Mouse (Mus musculus) gastrocnemius, adult 18-20 months (tissue): Measurements from ENCODE around the gene Fam78a. TPM values are rescaled to one million over a fixed set of nuclear protein-coding genes. Genes with fewer than 3 reads are reported as not detected.

Source experiments
- DNase-seq: peaks from one replicate; pipeline ENCODE4 v3.0.0; 2021; ENCODE audit warnings: low spot score
- long read RNA-seq, 2 experiments: library from polyadenylated mRNA; stranded (forward); transcript quantifications; one replicate each; pipeline ENCODE4 v2.0.0; 2021
- total RNA-seq, 2 experiments: library from RNA; stranded (reverse); gene quantifications; 2 replicates each; pipeline ENCODE4 v1.2.3; 2021

Fam78a gene
- 10 to 100 TPM; 12.5 to 21.2 TPM for total RNA-seq
- long read RNA-seq, experiment 1, full-length matches to known transcripts, result 2 of 17 reads
- long read RNA-seq, experiment 1, partial matches to known transcripts, result 8 of 17 reads
- long read RNA-seq, experiment 1, other reads (novel, unspliced or antisense), result 7 of 17 reads
- long read RNA-seq, experiment 2, full-length matches to known transcripts, result 3 of 14 reads
- long read RNA-seq, experiment 2, partial matches to known transcripts, result 10 of 14 reads
- long read RNA-seq, experiment 2, other reads (novel, unspliced or antisense), result 1 of 14 reads

- DNase-seq, result no peak
These were observed at the start of gene Fam78a for GRCm38 (mm10) chr2:32084111-32084871. Gene Fam78a, minus strand, starts transcription at chr2:32084857.

GRCm38 (mm10) chr2:32134039-32134438 lies 49.4 kb upstream of the Fam78a start:
- DNase-seq, result peak; percentile 91

GRCm38 (mm10) chr2:32132567-32132992 lies 47.9 kb upstream of the Fam78a start:
- DNase-seq, result peak; percentile 83

- no peak for DNase-seq
These were observed 47.4 kb upstream of the Fam78a start for GRCm38 (mm10) chr2:32131866-32132566.

- no peak for DNase-seq
These were observed 46.7 kb upstream of the Fam78a start for GRCm38 (mm10) chr2:32131205-32131834.

GRCm38 (mm10) chr2:32130435-32130834 lies 45.8 kb upstream of the Fam78a start:
- DNase-seq, result peak; percentile 81

GRCm38 (mm10) chr2:32129383-32130074 lies 44.9 kb upstream of the Fam78a start:
- peak; percentile 92 for DNase-seq

GRCm38 (mm10) chr2:32128536-32128841 lies 43.8 kb upstream of the Fam78a start:
- no peak for DNase-seq

- DNase-seq, result no peak
These were observed 43.2 kb upstream of the Fam78a start for GRCm38 (mm10) chr2:32127653-32128535.

- no peak for DNase-seq
These were observed 37.1 kb upstream of the Fam78a start for GRCm38 (mm10) chr2:32121785-32122184.

GRCm38 (mm10) chr2:32121150-32121549 lies 36.5 kb upstream of the Fam78a start:
- peak; percentile 45 for DNase-seq

GRCm38 (mm10) chr2:32119802-32120750 lies 35.4 kb upstream of the Fam78a start:
- DNase-seq, result peak; percentile 57

GRCm38 (mm10) chr2:32115851-32116268 lies 31.2 kb upstream of the Fam78a start:
- no peak for DNase-seq

- DNase-seq, result no peak
These were observed 27.9 kb upstream of the Fam78a start for GRCm38 (mm10) chr2:32112548-32112947.

- DNase-seq, result no peak
These were observed 26.6 kb upstream of the Fam78a start for GRCm38 (mm10) chr2:32111268-32111667.

- DNase-seq, result no peak
These were observed 21.3 kb upstream of the Fam78a start for GRCm38 (mm10) chr2:32105930-32106329.

GRCm38 (mm10) chr2:32105117-32105913 lies 20.7 kb upstream of the Fam78a start:
- no peak for DNase-seq

GRCm38 (mm10) chr2:32104122-32104521 lies 19.5 kb upstream of the Fam78a start:
- DNase-seq, result no peak
